Mouse (Mus musculus) embryonic facial prominence, embryonic 11.5 days (tissue): ENCODE results near the gene Slc12a1. TPM values are rescaled to one million over a fixed set of nuclear protein-coding genes. Genes with fewer than 3 reads are reported as not detected.

Source experiments
- ATAC-seq: fragments of 200-750 bp; cut with Nextera tagmentation; replicated peaks from 2 replicates; pipeline ENCODE4 v1.8.0; 2017; ENCODE audit warnings: low read depth; ENCODE audit not compliant: insufficient number of reproducible peaks, low FRiP score, low TSS enrichment
- DNase-seq: peaks from one replicate; pipeline ENCODE4 v3.0.0-alpha.2; 2015; ENCODE audit warnings: low spot score
- H3K27ac ChIP-seq: fragments of 300-500 bp; sonication (generic); replicated peaks from 2 replicates; pipeline ENCODE4 v1.5.1; 2014; ENCODE audit warnings: mild to moderate bottlenecking, low read depth, low read length, control low read depth
- H3K27me3 ChIP-seq: fragments of 300-500 bp; sonication (generic); 2 replicates; pipeline ENCODE4 v1.6.1; 2014; ENCODE audit warnings: mild to moderate bottlenecking, low read length, moderate library complexity, mixed read lengths; ENCODE audit not compliant: control insufficient read depth, insufficient read depth
- H3K36me3 ChIP-seq: fragments of 300-500 bp; sonication (generic); replicated peaks from 2 replicates; pipeline ENCODE4 v1.6.1; 2014; ENCODE audit warnings: low read depth, mild to moderate bottlenecking, low read length, moderate library complexity, mixed read lengths; ENCODE audit not compliant: control insufficient read depth, insufficient read depth
- H3K4me1 ChIP-seq: fragments of 300-500 bp; sonication (generic); 2 replicates; pipeline ENCODE4 v1.6.1; 2014; ENCODE audit warnings: low read length, mixed read lengths; ENCODE audit not compliant: control insufficient read depth, insufficient read depth
- H3K4me2 ChIP-seq: fragments of 300-500 bp; sonication (generic); 2 replicates; pipeline ENCODE4 v1.6.1; 2014; ENCODE audit warnings: low read depth, mild to moderate bottlenecking, control low read depth, low read length, moderate library complexity
- H3K4me3 ChIP-seq: fragments of 300-500 bp; sonication (generic); 2 replicates; pipeline ENCODE4 v1.5.1; 2014; ENCODE audit warnings: low read depth, low read length, control low read depth
- H3K9ac ChIP-seq: fragments of 300-500 bp; sonication (generic); replicated peaks from 2 replicates; pipeline ENCODE4 v1.6.1; 2014; ENCODE audit warnings: mild to moderate bottlenecking, control low read depth, low read length
- H3K9me3 ChIP-seq: fragments of 300-500 bp; sonication (generic); replicated peaks from 2 replicates; pipeline ENCODE4 v1.6.1; 2016; ENCODE audit warnings: mild to moderate bottlenecking, low read length, inconsistent platforms, mixed read lengths; ENCODE audit not compliant: control insufficient read depth
- WGBS: fragments of 180-500 bp; shearing (Covaris S2); extraction: QIAGEN DNeasy Blood & Tissue Kit; methylation state at CpG from one replicate; pipeline ENCODE4 v1.1.7; 2014; 5-methylcytosine and 5-hydroxymethylcytosine counted together
- polyA plus RNA-seq: library from polyadenylated mRNA; unstranded; fragments of >200 nt; fragmentation: Nextera tagmentation; extraction: Ambion mirVana; gene quantifications from 2 replicates; pipeline ENCODE4 v1.2.1, GENCODE M21; 2014

Gene Slc12a1
- polyA plus RNA-seq, 1 experiment from 2014 or later = not detected

DNA sequence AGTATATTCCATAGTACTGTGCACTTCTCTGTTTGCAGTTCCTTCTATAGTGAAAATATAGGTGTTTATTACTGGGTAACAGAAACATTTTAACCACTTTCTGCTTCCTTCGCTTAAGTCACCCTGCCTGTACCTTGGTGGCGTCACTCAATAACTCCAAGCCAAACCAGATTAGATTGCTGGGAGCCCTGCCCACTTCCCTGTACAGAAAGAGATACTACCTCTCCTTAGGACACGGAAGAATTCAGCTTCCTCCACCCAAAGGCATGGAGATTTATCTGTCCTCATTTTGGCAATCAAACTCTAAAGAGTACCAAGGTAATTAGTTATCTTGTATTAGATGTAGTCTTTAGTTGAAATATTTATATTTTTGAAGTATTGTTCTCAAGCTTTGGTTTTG is 25.5 kb upstream of the Slc12a1 start:
- Histone ChIP-seq H3K4me1 (no peaks in the 10 kb centered on the region), H3K27ac (no peak overlapping the region), H3K27me3 (no peaks in the 10 kb centered on the region), H3K9me3 (no peaks in the 10 kb centered on the region), H3K4me2 (no peak overlapping the region), H3K9ac (no peak overlapping the region), H3K36me3 (no peaks in the 10 kb centered on the region), H3K4me3 (no peak overlapping the region)
- 80% methylated on average over 3 of the region's 3 CpGs for WGBS
- DNase-seq (no peak), ATAC-seq (no peak)

DNA sequence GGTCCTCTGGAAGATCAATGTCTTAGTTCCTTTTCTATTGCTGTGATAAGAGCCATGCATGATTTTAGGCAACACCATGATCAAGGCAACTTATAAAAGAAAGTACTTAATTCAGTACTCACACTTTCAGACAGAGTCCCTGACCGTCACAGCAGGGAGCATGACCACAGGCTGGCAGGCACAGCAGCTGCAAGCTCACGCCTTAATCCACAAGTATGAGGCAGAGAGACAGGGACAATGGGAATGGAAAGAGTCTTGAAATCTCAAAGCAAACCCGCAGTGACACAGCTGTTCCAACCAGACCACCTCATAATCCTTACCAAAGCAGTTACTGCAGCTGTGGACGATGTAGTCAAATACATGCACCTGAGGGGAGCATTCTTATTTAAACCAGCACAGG is 18.2 kb upstream of the Slc12a1 start:
- Histone ChIP-seq H3K27me3 (no peaks in the 10 kb centered on the region), H3K4me2 (no peak overlapping the region), H3K4me1 (peaks cover 6% of the 10 kb centered on the region), H3K36me3 (no peaks in the 10 kb centered on the region), H3K9me3 (no peaks in the 10 kb centered on the region), H3K4me3 (no peak overlapping the region), H3K9ac (no peak overlapping the region), H3K27ac (no peak overlapping the region)
- DNase-seq = no peak
- WGBS = 29% methylated on average over 4 of the region's 4 CpGs
- no peak for ATAC-seq

DNA sequence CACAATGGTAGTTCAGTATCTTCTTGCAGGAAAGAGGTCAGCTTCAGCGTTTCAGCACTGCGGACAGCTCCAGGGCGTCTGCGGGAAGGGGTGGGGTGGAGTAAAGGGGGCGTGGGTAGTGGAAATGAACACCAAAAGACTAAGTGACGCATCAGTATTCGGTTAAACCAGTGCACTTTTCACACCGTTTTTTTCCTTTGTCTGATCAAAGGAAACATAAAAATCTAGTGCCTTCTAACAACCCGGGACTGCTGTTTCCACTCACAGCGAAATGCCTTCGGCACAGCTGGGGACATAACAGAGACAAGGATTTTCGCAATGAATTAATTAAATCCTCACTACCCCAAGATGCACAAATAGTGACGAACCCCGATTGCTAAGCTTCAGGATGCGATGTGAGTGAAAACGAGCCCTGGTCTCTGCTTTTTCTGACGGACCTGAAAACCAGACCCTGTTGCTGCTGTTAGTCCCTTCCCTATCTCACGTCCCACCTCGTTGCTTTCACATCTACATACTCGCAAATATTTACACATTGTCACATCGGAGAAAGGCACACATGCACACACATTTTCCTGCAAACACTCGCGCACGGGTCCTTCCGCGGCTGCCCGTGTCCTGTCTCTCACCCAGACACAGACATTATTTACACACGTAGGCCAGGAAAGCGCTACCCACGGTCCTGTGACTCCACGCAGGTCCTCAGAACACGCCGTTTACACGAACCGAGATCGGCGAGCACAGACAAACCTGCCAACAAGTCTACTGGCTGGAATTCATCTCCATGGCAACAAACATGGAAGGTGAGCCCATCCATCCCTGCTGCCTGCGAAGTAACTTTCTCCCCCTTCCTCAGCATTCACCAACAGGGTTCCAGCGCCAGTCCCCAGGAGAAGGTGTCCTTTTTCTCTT is 16.1 kb upstream of the Slc12a1 start, which contains the start of gene Ctxn2:
TSS of gene Ctxn2 (plus strand) at position 790 of the 909 bp plus-strand sequence.
- Histone ChIP-seq H3K9ac (no peak within 1 kb of the TSS), H3K27me3 (no peaks in the 10 kb centered on the region), H3K27ac (no peak within 1 kb of the TSS), H3K36me3 (no peaks in the 10 kb centered on the region), H3K4me1 (peaks cover 6% of the 10 kb centered on the region), H3K4me2 (peak within 1 kb of the TSS; percentile 59), H3K9me3 (no peaks in the 10 kb centered on the region), H3K4me3 (peak within 1 kb of the TSS; percentile 24)
- DNase-seq (peak; percentile 91), ATAC-seq (peak; percentile 67; the same call in 1 of the 2 replicates)
- 2% methylated on average over 39 of the region's 39 CpGs for WGBS

DNA sequence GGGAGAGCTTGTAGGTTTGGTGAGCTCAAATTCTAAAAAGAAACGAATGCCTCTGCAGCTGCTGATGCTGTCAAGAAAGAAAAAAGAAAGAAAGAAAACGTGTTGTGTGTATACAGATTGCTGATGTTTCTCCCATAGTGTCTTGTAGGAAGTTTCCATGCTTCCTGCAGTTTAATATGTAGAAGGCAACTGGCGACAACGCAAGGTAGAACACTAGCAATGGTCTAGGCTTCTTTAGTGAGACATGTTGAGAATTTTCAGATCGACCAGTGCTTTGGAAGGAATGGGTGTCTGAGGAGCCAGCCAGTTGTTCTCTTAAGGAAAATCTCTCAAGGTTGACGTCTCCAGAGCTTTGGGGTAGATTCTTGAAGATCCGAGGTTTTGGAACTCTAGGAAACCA is 15.5 kb upstream of the Slc12a1 start:
- Histone ChIP-seq H3K9me3 (no peaks in the 10 kb centered on the region), H3K9ac (no peak overlapping the region), H3K36me3 (no peaks in the 10 kb centered on the region), H3K4me2 (peak overlapping the region; percentile 59; the same call in 1 of the 2 replicates), H3K4me1 (peaks cover 6% of the 10 kb centered on the region), H3K27ac (no peak overlapping the region), H3K27me3 (no peaks in the 10 kb centered on the region), H3K4me3 (peak overlapping the region; percentile 24; the same call in 1 of the 2 replicates)
- DNase-seq = no peak
- no peak for ATAC-seq
- WGBS = 24% methylated on average over 7 of the region's 7 CpGs

DNA sequence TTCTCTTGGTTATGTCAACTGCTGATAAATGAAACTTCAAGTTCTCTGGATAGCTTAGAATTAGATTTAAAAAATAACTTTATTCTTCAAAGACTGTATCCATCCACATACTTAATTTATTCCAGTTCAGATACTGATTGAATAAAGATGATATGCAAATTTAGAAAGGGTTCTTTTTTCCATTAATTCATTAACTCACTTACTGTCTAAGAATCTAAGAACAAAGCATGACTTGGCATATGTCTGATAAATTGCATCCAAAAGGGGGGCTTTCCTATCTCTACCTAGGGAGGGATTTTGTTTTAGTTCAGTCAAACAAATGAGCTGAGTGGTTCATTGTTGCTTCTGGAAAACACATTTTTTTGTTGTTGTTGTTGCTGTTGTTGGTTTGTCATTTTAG is 10.0 kb upstream of the Slc12a1 start:
- H3K4me3 ChIP-seq = no peak overlapping the region
- H3K27me3 ChIP-seq = no peaks in the 10 kb centered on the region
- DNase-seq = no peak
- no peak overlapping the region for H3K27ac ChIP-seq
- no peaks in the 10 kb centered on the region for H3K9me3 ChIP-seq
- no peak for ATAC-seq
- H3K9ac ChIP-seq = no peak overlapping the region
- H3K4me2 ChIP-seq = no peak overlapping the region
- H3K4me1 ChIP-seq = no peaks in the 10 kb centered on the region
- H3K36me3 ChIP-seq = no peaks in the 10 kb centered on the region

DNA sequence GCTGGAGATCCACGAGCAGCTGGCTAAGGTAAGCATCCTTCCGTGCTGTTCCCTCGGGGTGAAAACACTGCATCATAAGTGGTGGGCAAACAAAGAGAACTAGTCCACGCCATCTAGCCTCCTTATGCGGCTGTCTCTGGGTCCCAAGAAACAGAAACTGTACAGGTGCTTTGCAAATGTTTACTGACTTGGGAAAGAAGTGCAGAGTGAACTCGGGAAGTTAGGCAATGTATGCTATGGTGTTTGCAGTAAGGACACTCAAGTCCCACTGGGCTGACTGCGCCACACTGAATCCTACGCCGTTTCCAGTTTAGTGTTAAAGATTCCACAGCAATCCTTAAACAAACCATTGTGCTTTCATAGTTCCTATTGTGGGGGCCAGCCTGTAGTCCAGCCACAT is 2.0 kb downstream of the Slc12a1 start:
- H3K4me1 ChIP-seq = no peaks in the 10 kb centered on the region
- H3K27ac ChIP-seq = no peak overlapping the region
- H3K36me3 ChIP-seq = no peaks in the 10 kb centered on the region
- 79% methylated on average over 9 of the region's 9 CpGs for WGBS
- no peak overlapping the region for H3K9ac ChIP-seq
- DNase-seq (no peak), ATAC-seq (no peak)
- no peak overlapping the region for H3K4me3 ChIP-seq
- no peak overlapping the region for H3K4me2 ChIP-seq
- no peaks in the 10 kb centered on the region for H3K9me3 ChIP-seq
- H3K27me3 ChIP-seq = no peaks in the 10 kb centered on the region

DNA sequence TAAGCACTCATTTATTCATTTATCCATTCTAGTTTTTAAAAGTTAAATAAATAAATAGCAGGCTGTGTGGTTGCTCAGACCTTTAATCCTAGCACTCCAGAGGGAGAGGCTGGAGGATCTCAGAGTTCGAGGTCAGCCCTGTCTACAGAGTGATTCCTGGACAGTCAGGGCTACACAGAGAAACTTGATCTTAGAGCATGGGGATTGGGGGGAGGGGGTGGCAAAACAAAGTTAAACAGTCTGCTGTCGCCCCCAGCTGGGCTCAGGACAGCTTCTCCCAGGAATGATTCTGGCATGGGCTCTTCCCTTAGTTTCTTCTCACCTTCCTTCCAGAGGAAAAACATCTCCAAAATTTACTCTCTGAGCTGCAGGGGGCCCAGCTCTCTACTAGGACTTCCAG is 3.2 kb downstream of the Slc12a1 start:
- Histone ChIP-seq H3K27me3 (no peaks in the 10 kb centered on the region), H3K27ac (no peak overlapping the region), H3K9me3 (no peaks in the 10 kb centered on the region), H3K4me1 (no peaks in the 10 kb centered on the region), H3K4me3 (no peak overlapping the region), H3K4me2 (no peak overlapping the region), H3K36me3 (no peaks in the 10 kb centered on the region), H3K9ac (no peak overlapping the region)
- ATAC-seq (no peak), DNase-seq (peak; percentile 72)
- WGBS = 18% methylated on average over 2 of the region's 2 CpGs

DNA sequence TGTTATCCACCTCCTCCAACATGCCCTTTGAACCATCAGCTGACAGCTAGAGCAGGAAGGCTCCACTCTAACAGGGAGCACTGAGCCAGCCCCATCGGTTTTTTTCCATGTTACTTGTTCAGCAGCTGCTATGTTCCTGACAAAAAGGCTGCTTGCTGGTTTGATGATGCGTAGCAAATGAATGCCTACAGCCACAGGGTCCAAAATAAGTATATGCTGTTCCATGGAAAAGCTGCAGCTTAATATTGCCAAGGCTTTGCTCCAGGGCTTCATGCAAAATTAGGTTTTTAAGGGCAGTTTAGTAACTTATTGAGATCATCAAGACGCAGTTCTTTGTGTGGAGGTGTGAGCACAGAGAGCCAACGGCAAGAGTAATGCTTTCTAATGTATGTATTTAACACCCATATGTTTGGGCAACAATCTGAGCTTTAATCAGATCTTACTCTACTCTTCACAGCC is 9.7 kb downstream of the Slc12a1 start:
- 76% methylated on average over 4 of the region's 4 CpGs for WGBS
- ATAC-seq = no peak
- no peaks in the 10 kb centered on the region for H3K27me3 ChIP-seq

More for the DNA sequence above, 9.7 kb downstream of the Slc12a1 start:
- no peak overlapping the region for H3K4me3 ChIP-seq
- no peak for DNase-seq
- no peak overlapping the region for H3K27ac ChIP-seq
- H3K36me3 ChIP-seq = no peaks in the 10 kb centered on the region
- H3K4me1 ChIP-seq = no peaks in the 10 kb centered on the region
- H3K4me2 ChIP-seq = no peak overlapping the region
- no peak overlapping the region for H3K9ac ChIP-seq
- no peaks in the 10 kb centered on the region for H3K9me3 ChIP-seq
